Mouse (Mus musculus): Measurements from ENCODE around the gene Tbc1d22b.

The Tbc1d22b gene

DNA sequence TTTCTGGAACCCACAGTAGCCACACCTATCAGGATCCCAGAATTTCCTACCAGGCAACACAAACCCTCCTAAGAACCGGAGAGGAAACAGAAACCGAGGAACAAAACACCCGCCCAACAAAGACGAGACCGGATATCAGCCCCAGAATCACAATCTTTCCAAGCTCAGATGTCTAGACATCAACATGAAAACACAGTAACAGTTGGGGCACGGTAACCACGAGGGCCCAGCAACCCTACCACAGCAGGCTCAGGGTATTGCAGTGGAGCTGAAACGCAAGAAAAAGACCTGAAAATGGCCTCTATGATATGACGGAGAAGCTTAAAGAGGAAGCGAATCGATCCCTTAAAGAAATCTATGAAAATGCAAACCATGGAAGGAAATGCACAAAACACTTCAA lies 15.7 kb upstream of the Tbc1d22b start:
- in situ Hi-C loops (cut with MseI, MboI) = no loop called here

DNA sequence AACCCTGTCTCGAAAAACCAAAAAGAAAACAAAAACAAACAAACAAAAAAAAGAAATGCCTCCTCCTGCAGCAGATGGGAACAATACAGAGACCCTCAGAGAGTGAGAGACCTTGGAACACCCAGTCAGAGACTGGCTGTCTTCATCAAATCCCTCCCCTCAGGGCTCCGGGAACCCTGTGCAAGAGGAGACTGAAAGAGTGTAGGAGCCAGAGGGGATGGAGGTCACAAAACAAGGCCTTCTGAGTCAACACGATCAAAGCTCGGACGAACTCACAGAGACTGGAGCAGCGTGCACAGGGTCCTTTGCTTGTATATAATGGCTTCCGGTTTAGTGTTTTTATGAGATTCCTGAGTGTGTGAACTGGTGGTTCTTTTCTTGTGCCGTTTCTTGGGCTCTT lies 9.2 kb upstream of the Tbc1d22b start:
- in situ Hi-C loops (cut with MseI, MboI) = no loop called here

DNA sequence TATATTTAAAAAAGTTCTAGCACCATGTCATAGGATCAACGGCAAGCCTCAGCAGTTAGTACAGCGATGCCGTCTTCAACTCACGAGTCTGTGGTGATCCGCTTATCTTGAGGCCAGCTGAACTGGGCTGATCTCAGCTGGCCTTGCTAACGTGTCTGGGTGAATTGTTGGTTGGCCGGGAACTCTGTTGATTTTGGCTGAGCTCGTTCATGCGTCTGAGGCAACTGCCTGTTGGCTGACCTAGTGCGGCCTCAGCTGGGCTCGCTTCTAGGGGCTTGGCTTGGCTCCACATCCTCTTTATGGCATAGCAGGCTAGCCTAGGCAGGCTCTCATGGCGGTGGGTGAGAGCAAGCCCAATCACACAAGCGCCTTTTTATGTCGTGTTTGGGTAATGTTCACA lies 8.2 kb upstream of the Tbc1d22b start:
- in situ Hi-C loops (cut with MseI, MboI) = no loop called here

DNA sequence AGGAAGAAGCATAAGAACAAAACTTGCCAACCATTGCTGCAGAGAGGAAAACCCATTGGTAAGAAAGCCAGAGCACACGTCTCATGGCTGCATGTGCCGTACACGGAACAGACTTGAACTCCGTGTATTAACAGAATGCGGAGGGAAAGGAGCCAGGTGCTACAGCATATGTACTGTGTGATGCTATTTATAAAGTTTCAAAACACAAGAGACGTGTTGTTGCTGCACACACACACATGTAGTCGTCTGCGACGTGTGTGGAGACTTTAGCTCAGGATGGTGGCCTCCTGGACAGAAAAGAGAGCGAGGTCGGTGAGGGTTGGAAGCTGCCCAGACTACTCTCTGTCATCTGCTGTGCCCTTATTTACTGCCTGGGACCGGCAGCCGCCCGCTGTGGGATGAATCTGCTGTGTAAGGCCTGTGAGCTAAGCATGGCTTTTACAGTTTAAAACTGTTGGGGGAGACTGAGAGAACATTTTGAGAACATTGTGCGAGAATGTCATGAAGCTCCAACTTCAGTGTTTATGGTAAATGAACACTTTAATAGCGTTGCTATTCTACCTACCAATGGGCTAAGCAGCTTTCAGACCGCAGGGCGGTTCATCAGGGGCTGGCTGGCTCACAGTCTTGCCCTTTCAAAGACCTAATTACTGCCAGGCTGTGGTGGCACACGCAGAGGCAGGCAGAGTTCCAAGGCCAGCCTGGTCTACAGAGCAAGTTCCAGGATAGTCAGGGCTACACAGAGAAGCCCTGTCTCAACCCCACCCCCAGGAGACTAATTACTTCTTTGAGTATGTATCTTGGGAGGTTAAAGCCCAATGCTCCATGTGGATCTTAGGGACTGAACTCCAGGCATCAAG lies 6.5 kb upstream of the Tbc1d22b start:
- in situ Hi-C loops (cut with MseI, MboI) = no loop called here

DNA sequence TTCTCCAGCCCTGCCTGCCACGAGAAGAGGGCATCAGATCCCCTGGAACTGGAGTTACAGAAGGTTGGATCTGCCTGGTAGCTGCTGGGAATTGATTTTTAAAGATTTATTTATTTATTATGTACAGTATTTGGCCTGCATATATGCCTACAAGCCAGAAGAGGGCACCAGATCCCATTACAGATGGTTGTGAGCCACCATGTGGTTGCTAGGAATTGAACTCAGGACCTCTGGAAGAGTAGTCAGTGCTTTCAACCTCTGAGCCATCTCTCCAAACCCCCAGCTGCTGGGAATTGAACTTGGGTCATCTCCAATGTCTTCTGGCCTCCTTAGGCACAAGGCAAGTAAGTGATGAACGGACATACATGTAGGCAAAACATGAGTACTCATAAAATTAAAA lies 5.5 kb upstream of the Tbc1d22b start:
- in situ Hi-C loops (cut with MseI, MboI) = no loop called here

DNA sequence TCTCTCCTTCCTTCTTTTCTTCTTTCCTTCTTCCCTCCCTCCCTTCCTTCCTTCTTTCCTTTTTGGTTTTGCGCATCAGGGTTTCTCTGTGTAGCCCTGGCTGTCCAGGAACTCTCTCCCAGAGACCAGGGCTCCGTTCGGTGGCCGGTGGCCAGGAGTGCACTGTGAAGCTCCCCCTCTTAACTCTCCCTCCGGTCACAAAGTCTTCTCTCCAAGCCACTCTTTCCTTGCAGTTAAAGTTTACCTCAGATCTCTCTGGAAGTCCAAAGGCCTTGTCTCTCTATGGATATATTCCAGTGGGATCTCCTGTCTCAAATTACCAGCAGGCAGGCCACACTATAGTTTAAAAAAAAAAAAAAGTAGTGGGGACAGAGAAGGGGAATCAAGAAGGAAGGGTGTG lies 4.3 kb upstream of the Tbc1d22b start:
- in situ Hi-C loops (cut with MseI, MboI) = no loop called here

DNA sequence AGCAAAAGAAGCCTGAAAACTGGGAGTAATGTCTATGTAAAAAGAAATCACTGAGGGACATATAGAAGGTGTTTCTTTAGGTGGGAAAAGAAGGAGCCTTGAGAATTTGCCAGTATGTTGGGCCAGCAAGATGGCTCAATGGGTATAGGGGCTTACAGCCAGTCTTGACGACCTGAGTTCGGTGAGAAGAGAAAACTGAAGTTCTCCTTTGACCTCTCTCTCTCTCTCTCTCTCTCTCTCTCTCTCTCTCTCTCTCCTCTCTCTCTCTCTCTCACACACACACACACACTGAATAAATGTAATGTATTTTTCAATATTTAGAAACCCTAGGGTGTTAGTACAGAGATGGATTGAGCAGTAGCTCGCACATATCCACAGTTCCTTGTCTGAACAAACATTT lies 1.1 kb upstream of the Tbc1d22b start:
- in situ Hi-C loops (cut with MseI, MboI) = no loop called here

DNA sequence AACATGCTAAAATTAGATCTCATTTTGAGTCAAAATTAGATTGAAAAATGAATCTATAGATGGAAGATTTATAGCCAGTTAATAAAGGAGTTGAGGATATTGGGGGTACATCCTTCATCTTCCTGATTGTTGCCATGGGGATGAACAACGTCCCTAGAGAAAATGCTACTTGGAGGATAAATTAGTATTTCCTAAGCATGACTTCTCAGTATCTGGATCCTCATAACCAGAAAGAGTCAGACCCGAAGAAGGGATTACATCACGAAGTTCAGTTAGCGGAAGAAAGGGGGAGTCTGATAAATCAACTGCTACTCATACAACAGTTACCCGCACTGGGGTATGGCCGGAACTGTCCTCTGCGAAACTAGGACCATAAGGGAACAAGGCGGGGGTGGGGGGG lies 591 bp upstream of the Tbc1d22b start:
- in situ Hi-C loops (cut with MseI, MboI) = no loop called here

DNA sequence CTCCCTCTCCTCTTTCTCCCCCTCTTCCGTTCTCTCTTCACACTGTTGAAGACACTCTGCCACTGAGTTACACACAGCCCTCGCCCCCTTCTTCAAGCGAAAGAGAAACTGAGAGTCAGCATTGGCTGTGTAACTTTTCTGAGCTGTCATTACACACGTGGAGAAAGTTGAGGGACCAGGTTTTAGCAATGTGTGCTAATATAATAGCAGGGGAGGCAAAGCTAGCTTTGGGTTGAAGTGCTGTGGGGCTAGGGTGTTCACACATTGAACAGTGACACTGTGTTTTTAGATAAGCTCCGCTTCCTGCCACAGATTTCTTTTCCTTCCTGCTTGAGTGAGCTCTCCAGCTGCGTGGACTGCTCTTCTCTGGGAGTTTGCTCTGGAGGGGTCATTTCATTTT lies 1.4 kb downstream of the Tbc1d22b start:
- in situ Hi-C loops (cut with MseI, MboI) = no loop called here

DNA sequence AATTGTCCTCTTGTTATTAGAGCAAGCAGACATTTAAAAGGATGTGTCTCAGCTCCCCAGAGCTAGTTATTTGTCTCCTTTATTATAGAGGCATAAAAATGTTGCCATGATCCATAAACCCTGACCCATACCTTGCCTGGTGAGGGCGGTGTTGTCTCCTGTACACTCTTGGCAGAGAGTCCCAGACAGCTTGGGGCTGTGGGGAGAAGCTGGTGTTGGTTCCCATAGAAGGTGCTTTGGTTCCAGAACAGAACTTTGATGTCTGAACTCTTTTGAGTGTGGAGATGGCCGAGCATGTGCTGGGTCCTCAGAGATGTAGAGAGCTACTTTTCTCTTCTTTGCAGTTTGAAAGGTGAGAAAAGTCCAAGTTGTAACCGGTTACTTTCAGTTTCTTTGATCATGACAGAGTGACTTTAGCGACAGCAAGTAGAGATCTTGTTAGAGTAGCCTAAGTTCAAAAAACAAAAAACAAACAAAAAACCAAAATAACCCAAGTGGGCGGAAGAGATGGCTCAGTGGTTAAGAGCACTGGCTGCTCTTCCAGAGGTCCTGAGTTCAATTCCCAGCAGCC lies 2.7 kb downstream of the Tbc1d22b start, which contains the start of gene Tmem217:
TSS of gene Tmem217 (minus strand) at position 224 of the 571 bp plus-strand sequence.
- in situ Hi-C loops (cut with MseI, MboI) = no loop called here

DNA sequence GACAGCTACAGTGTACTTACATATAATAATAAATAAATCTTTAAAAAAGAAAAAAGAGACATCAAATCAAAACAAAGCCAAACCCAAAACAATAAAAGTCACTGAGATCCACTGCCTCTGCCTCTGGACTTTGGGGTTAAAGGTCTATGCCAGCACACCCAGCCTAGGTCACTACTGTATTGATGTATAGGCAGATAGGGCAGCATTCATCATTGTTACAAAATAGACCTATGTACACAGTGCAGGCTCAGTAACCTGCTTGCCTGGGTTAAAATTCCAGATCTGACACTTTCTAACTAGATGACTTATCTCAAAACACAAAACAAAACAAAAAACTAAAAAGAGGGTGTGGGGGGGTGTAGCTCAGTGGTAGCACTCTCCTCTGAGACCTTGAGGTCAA lies 4.6 kb downstream of the Tbc1d22b start:
- in situ Hi-C loops (cut with MseI, MboI) = no loop called here

DNA sequence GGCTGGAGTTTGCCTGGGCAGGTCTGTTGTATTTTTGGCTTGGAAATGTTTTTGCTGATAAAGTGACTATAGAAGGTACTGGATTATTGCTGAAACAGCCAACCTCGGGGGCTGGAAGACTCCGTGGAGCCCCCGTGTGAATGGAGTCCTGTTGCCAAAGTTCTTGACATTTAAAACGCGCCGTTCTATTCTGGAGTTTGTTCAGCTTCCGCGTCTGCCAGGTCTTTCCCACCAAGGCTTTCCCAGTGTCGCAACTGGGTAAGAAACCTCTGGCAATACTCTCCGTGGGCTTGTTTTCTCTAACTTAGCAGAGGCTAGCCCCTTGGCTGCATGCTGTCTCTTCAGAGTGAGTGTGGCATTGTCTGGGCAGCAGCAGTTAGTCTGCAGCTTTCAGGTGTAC lies 6.9 kb downstream of the Tbc1d22b start:
- in situ Hi-C loops (cut with MseI, MboI) = no loop called here

DNA sequence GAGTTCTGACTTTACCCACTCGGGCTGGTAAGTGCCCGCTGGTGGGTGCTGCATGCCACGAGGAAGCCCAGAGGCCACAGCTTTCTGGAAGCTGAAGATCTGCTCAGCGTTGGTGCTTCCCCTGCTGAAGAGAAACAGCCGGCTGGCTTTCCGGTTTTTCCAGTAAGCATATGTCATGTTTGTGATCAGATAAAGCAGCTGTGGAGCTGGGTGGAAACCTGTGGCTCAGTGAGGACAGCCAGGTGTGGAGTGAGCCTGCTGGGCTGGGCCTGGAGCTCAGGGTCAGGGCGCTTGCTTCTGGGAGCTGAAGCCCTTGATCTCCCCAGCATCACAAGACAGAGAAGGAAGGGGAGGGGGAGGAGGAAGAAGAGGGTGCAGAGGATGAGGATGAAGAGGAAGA lies 7.3 kb downstream of the Tbc1d22b start:
- in situ Hi-C loops (cut with MseI, MboI) = no loop called here

DNA sequence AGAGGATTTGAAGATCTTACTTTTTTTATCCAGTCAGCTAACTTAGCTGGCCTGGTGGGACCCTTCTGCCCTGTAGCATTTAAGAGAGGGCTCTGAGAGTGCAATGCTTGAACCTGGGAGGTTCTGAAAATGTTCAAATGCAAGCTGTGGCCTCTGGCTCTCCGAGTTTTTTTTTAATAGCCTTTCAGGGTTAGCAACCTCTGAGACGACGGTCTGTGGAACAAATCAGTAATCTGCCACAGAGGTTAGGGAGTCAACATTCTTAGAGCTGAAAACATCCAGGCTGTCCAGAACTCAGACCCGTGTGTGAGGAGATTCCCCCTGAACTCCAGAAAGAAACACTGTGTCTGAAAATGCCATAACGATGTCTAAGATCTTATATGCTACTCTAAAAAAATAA lies 8.9 kb downstream of the Tbc1d22b start:
- in situ Hi-C loops (cut with MseI, MboI) = no loop called here

DNA sequence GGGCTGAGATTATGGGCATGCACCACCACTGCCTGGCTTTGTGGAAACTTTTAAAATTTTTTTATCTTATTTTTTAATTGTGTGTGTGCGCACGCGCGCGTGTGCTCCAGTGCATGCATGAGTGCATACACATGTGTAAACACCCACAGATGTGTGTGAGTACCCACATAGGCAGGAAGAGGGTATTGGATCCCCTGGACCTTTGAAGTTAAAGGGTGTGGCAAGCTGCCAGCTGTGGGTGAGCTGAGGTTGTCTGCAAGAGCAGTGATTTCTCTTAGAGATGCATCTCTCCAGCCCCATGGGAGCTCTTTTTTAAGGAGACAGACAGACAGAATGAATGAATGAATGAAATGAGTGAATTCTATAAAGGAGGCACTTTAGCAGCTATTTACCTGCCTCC lies 15.9 kb downstream of the Tbc1d22b start:
- in situ Hi-C loops (cut with MseI, MboI) = no loop called here

DNA sequence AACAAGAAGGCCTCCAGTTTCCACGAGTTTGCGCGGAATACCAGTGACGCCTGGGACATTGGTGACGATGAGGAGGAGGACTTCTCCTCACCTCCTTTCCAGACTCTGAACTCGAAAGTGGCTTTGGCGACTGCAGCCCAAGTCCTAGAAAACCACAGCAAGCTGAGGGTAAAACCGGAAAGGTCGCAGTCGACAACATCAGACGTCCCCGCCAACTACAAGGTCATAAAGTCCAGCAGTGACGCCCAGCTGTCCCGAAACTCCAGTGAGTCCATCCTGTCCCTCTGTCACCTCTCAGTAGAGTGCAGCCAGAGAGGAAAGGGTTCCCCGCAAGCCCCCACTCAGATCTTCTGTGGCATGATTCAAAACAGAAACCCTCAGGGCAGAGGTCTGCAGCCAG lies 18.9 kb downstream of the Tbc1d22b start:
- in situ Hi-C loops (cut with MseI, MboI) = no loop called here

DNA sequence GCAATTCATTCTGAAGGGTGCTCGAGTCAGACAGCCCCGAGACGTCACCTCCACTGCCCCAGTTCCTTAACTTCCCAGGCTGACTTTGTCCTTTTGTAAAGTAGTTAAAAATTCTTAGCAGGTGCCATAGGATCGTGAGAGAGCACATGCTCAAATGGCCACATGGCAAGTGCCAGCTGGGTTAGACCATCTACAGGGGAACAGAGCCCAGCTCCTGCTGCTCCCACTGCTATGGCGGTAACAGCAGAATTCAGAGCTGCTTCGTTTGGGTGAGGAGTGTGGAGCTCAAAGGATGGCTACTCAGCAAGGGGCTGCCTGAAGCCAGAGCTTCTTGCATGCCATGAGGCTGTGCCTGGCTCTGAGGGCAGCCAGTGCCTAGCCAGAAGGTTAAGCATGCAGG lies 20.2 kb downstream of the Tbc1d22b start:
- in situ Hi-C loops (cut with MseI, MboI) = no loop called here

DNA sequence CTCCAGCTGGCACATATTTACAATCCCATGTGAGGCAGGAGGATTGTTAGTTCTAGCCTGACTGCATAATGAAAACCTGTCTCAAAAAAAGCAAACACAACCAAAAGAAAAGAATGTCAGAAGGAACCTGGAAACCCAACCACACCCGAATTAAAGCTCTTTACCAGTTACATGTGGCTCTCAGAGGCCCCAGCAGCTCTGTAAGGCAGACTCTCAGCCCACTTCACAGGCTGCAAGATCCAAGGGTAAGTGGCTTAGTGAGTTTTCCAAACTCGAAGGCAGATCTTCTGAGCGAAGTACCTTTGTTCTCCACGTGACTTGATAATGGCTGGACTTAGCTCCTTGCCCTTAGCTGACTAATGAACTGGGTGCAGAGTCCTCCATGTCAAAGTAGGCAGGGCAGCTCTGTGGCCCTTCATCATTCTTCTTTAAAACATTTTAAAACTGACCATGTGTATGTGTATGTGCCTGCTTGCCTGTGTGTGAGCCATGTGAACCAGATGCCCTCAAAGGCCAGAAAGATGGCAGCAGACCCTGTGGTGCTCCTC lies 30.1 kb downstream of the Tbc1d22b start:
- in situ Hi-C loops (cut with MseI, MboI) = no loop called here

DNA sequence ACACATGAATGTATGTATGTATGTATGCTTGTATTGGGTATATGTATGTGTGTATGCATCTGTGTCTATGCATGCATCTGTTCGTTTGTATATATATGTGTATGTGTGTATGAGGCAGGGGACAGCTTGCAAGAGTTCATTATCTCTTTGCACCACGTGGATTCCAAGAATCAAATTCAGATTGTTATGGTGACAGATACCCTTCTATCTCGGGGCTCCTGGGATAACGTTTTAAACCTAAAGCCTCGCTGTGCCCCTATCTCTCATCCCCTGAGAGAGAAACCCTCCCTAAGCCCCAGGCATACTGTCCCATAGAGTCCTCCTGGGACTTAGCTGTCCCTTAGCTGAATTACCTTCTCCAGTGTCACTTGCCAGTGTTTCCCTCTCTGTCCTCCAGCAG lies 34.0 kb downstream of the Tbc1d22b start:
- in situ Hi-C loops (cut with MseI, MboI) = no loop called here

DNA sequence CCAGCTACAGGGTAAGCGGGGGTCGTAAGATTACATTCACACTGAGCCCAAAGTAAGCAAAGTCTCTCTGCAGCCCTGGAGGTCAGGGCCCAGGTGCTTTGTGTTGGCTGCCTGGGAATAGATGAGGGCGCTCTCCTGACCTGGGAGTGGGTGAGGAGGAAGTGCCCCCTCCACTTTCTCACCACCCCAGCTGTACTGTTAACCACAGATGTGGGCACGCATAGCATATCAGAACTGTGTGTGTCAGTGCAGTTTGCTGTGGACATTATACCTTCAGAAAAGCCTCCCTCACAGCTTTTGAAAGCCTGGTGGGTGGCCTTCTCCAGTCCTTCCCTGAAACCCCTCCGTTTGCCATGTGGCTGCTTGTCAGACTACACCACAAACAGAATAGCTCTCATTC lies 34.7 kb downstream of the Tbc1d22b start:
- in situ Hi-C loops (cut with MseI, MboI) = no loop called here

DNA sequence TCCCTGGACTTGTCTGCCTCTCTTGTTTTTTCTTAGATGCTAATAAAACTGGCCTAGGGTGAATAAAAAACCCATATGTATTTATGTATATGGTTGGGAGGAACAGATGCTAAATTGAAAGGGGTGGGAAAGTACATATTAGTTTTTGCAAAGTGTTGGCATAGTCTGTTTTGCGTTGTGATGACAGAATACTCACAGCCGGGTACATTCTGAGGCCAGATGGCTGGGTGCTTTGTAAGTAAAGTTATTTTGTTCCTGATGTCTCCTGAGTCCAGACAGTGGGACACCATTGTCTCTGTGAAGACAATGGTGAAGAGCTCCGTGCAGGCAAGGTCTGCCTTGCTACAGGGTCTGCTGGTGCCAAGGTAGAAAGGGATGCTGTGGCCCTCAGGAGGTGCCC lies 35.2 kb downstream of the Tbc1d22b start:
- in situ Hi-C loops (cut with MseI, MboI) = no loop called here

DNA sequence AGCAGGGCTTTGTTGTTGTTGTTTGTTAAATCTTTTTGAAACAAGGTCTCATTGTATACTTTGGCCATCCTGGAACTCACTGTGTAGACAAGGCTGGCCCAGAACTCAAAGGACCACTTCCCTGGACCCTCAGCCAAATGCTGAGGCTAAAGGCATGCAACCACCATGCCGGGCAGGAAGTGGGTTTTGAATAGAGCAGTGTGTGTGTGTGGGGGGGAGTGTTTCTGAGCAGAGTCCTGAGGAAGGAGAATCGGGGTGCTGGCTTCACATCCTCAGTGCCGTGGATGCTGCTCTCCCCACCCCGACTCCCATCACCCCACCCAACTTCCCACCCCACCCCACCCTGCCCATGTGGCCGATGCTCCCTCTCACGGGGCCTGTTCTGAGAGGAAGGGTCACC lies 35.9 kb downstream of the Tbc1d22b start:
- in situ Hi-C loops (cut with MseI, MboI) = no loop called here

DNA sequence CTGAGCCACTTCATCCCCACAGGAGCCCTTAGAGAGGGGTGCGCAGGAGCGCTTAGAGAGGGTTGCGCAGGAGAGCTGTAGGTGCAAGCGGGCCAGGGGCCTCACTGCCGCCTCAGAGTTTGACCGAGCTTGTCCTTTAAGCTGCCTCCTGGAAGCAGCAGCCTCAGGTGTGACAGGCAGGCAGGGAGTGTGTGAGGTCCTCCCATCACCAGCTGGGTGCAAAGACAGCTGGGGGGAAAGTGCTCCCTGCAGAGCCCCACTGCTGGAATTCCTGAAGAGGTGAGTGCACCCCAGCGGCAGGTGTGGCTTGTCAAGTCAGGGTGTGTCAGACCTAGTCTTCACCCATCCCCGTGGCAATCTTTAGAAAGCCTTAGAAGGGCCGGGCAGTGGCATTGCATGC lies 37.3 kb downstream of the Tbc1d22b start:
- in situ Hi-C loops (cut with MseI, MboI) = no loop called here
